Mouse (Mus musculus) gastrocnemius, postnatal 14 days (tissue): ENCODE results near the gene Snrnp27. TPM values are rescaled to one million over a fixed set of nuclear protein-coding genes. Genes with fewer than 3 reads are reported as not detected.

ENCODE experiments used
- DNase-seq: peaks from one replicate; pipeline ENCODE4 v3.0.0; 2021; ENCODE audit warnings: mixed read lengths
- intact Hi-C: fragments of 180-260 bp; cut with DNase I; formaldehyde crosslinking; loops from one replicate; pipeline ENCODE4 v1.15.1; 2025; ENCODE audit warnings: low total_unique reads
- total RNA-seq, 2 experiments: library from RNA; stranded (reverse); gene quantifications; 2 replicates each; pipeline ENCODE4 v1.2.3; 2021

Snrnp27 gene
- total RNA-seq, 2 experiments from 2014 or later, result 67.5 to 78.2 TPM

DNA sequence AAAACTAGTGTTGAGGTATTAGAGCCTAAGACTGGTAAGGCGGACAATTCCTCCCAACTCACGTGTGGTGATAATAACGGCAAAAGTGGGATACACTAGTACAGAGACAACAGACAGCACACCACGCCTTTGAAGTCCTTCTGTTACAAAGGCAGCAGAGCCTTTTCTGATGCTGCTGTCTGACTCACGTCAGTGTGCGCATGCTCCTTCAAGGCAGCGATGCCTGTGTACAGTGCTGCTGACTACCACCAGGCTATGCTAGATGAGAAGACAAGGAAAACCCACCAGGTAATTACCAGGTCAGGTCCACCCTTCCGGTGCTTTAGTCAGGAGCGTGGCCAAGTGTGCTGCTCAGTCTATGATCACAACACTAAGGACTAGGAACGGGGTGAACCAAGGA, 17.3 kb downstream of the Snrnp27 start:
- DNase-seq, result no peak
- intact Hi-C loops, result no loop called here

DNA sequence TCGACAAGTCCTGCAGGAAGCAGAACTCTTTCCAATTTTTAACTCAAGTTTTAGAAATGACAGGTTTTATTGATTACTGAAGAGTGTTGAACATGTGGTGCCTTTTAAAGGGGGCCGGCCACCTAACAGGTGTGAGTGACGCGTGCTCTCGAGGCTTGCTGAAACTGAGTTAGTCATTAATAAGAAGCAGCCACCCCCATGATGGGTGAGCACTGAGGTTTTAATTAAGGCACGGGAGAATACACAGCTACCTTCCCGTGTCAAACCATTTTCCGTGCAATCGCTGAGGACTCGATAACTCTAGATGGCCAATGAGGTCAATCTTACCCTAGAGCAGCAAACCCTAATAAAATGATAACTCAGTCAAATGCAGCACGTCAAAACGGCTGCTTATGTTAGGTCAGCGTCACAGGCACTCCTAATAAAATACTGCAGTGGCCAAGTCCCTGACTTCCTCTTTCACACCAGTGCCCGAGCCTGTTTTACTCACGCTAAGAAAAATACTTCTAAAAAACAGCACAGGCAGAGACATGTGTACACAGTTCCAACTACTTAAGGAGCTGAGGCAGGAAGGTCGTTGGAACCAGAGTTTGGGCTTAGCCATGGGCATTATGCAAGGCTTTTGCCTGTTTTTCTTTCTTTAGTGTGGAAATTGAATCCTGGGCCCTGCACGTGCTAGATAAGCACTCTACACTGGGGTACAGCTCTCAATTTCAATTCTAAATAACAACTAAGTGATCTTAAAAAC, 18.6 kb downstream of the Snrnp27 start:
- DNase-seq, result no peak

DNA sequence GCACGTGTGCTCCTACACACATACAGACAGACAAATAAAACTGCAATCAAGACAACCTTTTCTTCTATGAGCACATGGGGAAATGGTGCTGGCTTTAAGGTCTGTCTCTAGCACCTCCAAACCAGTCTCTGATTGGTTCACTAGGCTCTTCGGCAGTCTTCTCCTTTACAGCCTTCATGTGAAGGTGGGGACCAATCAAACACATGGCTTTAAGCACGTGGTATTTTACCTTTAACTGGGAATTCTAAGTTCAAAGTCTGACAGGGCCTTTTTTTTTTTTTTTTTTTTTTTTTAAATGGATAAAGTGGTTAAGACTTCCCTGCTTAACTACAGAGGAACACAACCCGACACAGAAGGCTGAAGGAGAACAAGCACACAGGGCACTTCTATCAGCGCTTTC, 19.2 kb downstream of the Snrnp27 start:
- intact Hi-C loops, result no loop called here

More for the DNA sequence above, 18.6 kb downstream of the Snrnp27 start:
- intact Hi-C loops, result no loop called here

DNA sequence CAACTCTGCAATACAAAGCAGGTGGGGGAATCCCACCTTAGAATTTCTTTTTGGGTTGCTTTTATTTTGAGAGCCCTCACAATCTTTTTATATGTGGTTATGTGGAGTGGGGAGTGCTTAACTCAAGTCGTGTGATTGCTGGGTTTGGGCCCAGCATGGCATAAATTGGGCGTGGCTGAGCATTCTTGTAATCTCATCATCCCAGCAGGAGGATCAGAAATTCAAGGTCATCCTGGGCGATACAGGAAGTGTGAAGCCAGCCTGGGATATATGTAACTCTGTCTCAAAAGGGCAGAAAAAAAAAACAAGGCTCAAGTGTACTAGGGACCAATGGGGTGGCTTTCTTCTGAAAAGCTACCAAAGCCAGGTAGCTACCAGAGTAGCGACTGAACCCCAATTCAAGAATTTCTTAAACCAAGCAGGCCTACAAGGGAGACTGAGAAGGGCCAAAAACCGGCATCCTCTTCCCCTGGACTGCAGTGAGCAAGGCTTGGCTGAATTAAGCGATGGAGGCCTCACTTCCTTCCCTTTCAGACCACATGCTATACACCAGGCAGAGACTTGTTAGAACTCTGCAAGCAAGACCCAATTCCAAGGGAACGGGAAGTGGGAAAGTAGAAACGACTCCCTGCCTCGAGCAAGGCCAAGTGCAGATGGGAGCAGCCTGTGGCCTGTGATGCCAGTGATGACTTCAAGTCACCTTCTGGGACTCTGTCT, 24.0 kb downstream of the Snrnp27 start:
- intact Hi-C loops, result no loop called here

More for the DNA sequence above, 19.2 kb downstream of the Snrnp27 start:
- DNase-seq, result no peak

DNA sequence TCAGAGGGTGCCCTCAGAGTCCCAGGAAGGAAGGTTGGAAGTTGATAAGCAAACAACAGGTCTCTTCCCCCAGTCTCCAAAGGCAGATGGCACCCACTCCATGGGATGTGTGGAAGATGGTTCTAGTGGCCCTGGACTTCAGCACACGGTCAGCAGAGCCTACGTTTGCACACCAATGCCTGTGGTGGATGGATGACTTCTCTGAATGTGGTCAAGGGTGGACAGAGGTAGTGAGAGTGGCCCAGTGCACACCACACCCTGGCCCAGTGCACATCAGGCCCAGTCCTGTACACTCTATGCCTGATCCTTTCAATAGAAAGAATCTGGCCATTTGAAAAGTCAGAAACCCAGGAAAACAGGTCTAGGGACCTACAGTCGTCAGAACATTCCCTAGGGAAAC, 25.8 kb downstream of the Snrnp27 start:
- intact Hi-C loops, result no loop called here
- no peak for DNase-seq

More for the DNA sequence above, 24.0 kb downstream of the Snrnp27 start:
- no peak for DNase-seq

DNA sequence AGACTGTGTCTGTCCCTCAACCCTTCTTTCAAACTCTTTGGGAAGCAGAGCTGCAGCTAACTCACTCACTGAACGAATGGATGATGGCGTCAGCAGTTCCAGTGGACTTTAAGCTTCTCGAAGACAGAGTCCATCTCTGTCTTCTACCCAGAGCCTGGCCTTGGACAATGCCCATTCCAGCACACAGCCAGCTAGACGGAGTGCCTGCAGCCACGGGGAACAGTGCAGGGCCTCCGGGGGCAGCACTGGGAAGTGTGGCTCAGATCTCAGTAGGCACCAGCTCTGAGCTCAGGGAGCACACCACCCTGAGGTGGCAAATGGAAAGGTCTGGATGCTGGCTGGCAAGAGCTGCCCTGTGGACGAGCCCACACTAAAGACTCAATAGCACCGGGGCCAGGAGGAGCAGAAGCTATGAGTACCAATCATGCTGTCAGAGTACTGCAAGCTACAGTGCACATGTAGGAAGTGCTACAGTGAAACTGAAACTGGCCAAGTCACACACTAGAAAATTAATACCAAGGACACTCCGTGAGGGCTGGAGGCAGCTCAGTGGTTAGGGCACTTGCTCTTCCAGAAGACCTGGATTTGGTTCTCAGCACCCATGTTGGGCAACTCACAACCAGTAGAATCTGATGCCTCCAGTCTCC, 29.9 kb downstream of the Snrnp27 start:
- no peak for DNase-seq
- intact Hi-C loops, result no loop called here

DNA sequence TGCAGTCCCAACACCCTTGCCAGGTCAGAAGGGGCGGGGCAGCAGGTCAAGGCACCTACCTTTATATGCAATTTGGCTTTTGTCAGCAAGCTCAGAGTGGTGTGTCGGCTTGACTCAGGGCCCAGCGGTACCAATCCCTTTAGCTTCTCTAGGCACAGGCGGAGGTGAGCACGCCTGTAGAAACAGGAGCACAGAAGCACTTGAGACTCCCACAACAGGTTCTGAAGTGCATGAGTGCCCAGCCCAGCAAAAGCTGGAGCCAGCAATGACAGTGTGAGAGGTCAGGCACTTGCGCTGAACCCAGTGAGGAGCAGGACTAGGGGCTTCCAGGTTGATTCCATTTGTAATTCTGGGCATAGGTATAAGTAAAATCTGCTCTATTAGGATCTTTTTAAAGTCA, 31.3 kb downstream of the Snrnp27 start:
- intact Hi-C loops, result no loop called here
- DNase-seq, result no peak

DNA sequence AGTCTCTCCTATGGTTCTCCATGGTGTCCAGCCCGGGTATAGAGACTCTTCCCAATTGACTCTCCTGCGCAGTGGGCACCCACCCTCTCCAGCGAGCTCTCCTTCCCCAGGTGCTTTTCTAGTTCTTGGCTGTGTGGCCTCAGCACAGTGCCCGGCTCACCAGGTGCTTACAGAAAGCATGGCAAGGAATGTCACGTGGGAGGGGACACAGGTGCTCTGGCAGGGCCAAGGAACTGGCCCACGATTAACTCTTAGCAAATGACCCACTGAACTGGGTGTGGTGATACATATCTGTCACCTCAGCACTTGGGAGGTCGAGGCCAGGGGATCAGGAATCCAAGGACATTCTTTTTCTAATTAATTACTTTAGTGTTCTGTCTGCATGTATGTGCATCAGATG, 38.2 kb downstream of the Snrnp27 start:
- intact Hi-C loops, result no loop called here
- DNase-seq, result no peak

DNA sequence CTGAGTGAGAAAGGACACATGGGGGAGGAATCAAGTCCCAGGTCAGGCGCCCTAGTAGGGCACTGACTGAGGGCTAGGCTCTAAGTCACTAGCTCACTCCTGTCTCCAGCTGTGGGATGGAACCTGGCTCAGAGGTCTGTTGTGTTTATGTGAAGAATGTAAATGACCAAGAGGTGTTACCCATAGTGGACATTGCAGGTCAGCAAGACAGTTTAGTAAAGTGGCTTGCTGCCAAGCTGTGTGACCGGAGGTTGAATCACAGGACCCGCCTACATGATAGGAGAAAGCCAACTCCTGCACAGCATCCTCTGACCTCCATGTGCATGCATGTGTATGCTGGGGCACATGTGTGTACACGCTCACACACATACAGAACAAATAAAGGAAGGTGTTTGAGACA, 38.8 kb downstream of the Snrnp27 start:
- intact Hi-C loops, result no loop called here
- no peak for DNase-seq

DNA sequence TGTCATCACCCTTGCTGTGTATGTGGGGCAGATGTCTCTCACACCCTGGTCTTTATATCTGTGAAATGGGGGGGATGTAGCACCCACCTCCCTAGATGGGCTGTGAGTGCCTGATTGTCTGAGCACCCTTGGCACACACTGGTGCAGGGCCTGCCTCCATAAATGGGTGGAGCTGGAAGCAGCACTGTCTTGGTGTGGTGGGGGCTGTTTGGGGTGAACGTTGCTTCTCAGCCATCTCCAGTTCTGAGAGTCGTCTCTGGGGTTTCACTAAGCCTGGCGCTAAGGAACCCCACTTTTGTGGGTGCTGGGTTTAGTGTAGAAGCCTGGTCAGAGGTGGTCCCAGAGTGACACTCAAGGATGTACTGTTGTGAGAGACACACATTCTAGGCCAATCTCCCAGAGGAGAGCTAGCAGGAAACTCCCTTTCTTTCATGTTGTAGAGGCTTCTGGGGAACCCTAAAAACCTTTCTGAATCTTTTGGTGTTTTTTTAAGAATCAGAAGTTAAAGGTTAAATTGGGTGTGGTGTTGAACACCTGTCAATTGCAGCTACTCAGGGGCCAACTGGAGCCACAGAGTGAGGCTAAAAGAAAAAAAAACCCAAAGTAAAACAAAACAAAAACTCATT, 39.4 kb downstream of the Snrnp27 start:
- intact Hi-C loops, result no loop called here
- DNase-seq, result no peak

DNA sequence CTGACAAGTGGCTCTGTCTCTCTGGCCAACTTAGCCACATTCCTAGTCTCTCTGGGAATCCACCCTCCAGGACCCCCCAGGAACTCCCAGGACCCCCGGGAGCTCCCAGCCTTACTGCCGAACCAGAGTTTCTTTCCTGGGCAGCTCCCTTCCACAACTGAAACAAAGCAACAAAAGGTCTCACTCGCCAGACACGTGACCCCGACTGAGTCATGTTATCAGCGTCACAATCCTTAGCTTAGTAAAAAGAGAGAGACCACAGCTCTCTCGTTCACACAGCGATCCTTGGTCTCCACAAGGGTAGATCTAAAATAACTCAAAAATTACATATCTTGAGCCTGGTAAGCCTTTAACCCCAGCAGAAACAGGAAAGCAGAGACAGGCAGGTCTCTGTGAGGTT, 42.6 kb downstream of the Snrnp27 start:
- no peak for DNase-seq
- intact Hi-C loops, result no loop called here

DNA sequence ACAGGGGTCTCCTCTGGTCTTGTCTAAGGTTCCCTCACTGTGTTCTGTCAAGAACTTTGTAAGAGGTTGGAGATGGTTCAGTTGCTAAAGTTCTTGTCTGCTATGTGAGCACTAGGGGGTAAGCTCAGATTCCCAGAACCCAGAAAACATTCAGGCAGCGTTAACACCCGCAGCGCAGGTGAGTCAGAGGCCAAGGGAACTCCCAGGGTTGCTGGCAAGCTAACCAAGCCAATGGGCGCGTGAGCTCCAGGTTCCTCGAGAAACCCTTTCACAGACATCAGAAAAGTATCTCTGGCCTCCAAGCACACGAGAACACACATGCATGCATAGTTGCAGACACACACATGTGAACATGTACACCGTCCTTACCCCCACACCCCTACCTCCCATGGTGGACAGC, 43.5 kb downstream of the Snrnp27 start:
- no peak for DNase-seq
- intact Hi-C loops, result no loop called here

DNA sequence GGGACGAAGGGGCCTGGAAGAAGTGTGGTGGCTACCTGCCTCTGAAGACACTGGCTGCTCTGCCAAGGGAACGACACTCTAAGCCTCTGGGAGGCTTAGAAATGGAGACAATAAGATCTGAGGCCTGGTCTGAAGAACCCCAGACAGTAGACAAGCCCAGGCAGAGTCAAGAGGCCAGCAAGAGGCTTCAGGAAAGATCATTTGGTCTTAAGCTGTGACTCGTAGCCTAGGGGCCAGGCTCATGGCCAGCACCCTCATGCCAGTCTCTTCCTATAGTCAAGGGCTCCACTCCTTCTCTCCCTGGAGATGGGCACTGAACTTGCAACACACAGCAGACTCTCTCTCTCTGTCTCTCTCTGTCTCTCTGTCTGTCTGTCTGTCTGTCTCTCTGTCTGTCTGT, 44.2 kb downstream of the Snrnp27 start:
- no peak for DNase-seq
- intact Hi-C loops, result no loop called here

DNA sequence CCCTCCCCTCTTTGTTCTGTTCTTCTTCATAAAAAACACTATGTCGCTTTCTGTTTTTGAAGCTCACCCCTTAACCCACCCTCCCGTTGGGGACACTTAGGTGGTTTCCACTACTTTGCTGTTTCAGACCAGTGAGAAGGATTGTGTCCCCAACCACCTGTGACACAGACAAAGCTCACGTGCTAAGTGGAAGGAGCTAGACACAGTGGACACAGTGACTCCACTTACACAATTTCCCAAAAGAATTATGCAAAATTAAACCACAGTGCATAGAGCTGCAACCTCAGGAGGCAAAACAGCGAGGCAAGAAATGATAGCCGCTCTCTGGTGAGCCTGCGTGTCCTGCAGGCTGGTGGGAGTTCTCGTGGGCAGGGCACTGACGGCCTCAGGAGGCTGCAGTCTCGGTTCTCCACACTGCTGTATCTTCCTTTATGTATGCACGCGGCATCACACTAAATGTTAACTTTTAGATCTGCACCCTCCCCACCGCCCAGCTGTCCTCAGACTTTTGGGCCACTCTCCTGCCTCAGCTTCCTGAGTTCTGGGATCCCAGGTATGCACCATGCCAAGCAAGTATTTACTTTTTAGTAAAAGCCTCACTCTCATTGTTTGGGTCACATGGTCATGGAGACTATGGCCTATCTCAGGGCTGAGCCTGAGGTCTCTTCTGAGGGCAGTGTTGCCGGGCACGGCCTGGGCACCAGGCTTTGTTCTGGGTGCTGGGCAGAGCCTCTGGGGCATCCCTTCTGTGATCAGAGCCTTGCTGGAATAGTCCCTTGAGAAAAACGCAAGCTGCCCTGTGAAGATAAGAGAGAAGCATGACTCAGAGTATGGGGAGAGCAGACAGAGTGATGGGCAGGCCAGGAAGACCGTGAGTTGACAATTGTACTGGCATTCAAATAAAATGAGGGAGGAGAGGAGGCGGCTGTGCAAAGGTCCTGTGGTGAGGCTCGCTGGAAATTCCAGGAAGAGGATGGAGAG, 44.9 kb downstream of the Snrnp27 start:
- intact Hi-C loops, result no loop called here
- DNase-seq, result no peak

DNA sequence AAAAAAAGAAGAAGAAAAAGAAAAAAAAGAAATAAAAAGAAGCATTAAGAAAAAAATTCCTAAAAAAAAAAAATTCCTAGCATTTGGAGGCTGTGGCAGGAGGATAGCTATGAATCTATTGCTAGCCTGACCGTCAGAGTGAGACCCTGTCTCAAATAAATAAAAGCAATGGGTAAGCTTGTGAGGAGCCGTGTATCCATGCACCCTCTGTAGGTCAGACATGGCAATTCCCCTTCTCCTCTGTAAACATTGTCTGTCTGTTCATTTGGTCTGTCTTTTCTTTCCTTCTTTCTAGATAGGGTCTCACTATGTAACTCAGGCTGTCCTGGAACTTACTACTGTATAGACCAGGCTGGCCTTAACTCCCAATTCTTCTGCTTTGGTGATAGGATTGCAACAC, 45.9 kb downstream of the Snrnp27 start:
- no peak for DNase-seq
- intact Hi-C loops, result no loop called here

DNA sequence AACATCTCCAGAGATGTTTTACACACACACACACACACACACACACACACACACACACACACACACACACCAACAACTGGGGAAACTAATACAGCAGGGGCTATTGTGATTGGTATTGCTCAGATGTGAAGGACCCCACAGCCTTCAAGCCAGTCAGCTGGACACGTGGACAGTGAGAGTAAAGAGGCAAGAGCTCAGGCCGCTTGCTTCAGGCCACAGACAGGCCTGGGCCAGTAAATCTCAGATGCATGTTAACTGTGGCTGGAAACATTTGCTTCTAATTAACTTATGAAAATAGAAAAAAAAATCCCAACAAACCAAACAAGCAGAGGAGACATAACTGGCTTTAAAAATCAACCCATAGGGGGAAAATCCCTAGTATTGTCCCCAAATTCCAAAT, 46.5 kb downstream of the Snrnp27 start:
- intact Hi-C loops, result no loop called here
- DNase-seq, result no peak

DNA sequence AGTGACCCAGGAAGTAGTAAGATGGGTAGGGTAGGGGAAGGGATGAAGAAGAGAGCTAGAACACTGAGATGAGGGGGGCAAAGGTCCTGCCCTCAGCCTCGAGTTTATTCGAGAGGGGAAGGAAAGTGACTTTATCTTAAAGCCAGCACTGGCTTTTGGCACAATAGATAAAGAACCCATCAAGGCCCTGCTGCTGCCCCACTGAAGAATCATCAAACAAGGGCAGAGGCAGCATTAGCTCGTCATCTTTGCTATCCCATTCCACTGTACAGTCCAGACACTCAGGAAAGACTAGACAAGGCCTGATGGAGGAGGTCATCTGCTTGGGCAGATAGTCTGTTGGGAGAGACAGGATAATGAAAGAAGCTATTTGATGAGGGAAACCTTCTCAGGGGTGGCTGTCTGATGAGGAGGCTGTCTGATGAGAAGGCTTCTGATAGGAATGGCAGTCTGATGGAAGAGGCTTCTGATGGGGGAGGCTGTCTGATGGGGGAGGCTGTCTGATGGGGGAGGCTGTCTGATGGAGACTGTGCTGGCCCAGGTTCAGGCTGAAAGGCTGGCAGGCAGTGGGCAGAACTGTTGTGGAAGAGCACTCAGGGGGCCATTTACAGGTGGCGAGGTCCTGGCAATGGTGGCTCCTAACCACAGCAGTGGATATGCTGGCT, 47.0 kb downstream of the Snrnp27 start:
- intact Hi-C loops, result no loop called here
- DNase-seq, result no peak

DNA sequence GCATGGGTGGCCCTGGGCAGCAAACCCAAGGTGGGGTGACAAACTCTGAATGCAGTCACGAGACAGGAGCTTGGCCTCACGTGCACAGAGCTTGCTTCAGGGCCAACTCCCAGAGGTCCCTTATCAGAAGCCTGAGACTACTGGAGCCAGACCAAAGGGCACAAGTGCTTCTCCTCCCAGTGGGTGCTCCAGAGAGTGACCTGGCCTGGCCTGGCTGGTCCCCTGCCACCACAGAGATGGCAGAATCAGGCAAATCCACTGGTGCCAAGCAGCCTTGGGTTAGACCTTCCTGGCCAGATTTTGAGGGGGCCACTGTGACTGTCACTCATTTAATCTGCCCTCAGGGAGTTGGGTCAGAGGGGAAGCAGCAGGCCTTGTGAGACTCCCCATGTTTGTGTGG, 47.8 kb downstream of the Snrnp27 start:
- DNase-seq, result no peak
- intact Hi-C loops, result no loop called here

DNA sequence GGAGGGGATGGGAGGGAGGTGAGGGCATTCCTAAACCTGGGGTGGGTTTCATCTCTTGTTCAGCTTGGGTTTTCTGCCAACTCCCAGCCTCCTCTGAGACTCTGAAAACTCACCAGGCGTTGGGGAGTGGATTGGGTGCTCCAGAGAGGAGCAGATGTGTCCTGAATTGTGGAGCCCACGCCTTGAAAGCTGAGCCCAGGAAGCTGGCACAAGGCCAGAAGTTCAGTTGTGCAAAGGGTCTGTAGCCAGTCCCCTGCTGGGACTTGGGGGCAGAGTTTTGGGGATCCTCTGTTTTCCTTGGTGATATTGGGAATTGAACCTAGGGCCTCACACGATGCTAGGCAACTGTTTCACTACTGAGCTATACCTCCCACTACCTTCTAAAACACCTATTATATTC, 54.2 kb downstream of the Snrnp27 start:
- DNase-seq, result no peak
- intact Hi-C loops, result no loop called here
